Mouse (Mus musculus) CD4-positive helper T cell, adult 2 months (primary cell): ENCODE data around the gene Myzap.
"Not testable (repeated sequence)": the region's sequence is repeated elsewhere in the genome, so short reads cannot be mapped to it uniquely, and the experiment has no call there.

Source experiments
- DNase-seq: peaks from one replicate; pipeline ENCODE4 v3.0.0-alpha.2; 2012; ENCODE audit warnings: low read depth, missing footprints, low spot score

The Myzap gene

DNA sequence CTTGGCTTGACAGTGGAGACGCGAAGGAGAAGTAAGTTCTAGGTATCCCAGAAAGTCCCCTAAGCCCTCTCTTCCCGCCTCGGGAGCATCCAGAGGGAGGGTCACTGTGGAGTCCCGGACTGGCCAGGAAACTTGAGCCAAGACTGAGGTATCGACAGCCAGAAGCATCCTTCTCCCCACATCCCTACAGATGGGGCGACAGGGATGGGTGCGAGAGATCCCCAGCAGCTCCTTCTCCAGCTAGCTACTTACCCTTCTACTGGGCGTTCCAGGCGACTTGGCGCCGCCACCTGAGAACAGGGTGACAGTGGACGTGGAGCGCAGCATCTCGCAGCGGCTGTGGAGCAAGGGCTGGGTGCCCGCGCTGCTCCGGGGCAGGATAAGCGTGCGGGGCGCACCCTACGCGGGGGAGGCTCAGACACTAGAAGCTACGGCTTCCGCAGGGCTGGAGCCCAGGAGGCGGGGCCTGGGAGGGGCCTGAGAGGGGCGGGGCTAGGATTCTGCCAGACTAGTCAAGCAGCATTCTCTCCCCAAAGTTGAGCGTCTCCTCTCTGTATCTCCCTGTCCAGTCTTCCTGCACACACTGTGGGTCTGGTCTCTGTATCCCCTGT is at the start of gene Myzap:
TSS of gene Myzap (minus strand) at position 423 of the 611 bp plus-strand sequence.
- peak; percentile 86 for DNase-seq

- no peak for DNase-seq
Measured at GRCm38 (mm10) chr9:71640361-71640927, 48.3 kb upstream of the Myzap start.

GRCm38 (mm10) chr9:71638198-71638597 is 46.0 kb upstream of the Myzap start:
- no peak for DNase-seq

DNA sequence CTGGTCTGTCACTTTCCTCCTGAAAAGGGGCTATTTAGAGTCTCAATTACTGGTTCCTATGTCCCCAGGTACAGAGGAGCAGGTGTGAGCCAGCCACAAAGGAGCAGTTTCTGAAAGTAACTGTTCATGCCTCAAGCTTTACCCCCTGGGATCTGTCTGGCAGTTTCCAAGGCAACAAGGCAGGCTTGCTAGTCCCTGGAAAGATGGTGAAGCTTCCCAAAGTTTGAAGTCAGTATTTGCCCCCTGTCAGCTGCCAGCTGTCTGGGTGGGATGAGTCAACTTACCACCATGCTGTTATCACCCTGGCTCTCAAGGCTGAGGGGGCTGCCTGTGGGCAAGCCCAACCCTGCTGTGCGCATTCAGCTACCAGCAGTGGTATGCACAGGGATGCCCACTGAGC is 44.7 kb upstream of the Myzap start:
- no peak for DNase-seq

DNA sequence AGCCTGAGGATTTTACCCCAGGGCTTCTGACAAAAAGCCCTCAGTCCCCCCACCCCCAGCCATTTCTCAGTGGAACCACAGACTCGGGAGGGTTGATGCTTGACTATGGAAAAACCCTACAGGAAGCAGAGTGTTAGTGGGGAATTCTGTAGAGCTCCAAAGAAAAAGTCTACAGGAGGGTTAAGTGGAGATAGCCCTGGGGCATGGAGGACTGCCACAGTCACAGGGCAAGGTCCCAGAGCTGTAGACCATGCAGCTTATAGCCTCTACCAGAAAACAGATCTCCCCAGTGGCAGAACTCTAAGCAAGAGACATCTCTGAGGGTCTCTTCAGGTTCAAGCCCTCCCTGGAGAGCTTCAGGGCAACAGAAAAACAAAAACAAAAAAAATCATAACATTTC is 43.5 kb upstream of the Myzap start:
- no peak for DNase-seq

DNA sequence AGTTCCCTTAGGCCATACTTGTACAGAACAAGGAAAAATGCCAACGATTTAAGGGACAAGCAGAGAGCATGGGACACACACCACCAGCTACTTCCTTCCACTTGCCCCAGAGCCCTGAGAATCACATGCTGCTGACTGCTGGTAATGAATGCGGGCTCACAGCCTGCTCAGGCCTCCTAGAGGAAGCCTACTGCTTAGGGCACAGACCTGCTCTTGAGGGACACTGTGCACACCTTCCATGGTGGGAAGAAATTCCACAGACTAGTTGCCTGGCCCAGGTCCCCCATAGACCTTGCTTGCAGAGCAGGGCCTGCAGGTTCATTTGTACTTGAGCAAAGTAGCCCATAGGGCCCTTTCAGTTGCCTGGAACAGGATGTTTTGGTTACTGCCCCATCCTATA is 42.8 kb upstream of the Myzap start:
- no peak for DNase-seq

GRCm38 (mm10) chr9:71628921-71629320 is 36.8 kb upstream of the Myzap start:
- DNase-seq = no peak

GRCm38 (mm10) chr9:71628286-71628685 is 36.1 kb upstream of the Myzap start:
- DNase-seq = no peak

DNA sequence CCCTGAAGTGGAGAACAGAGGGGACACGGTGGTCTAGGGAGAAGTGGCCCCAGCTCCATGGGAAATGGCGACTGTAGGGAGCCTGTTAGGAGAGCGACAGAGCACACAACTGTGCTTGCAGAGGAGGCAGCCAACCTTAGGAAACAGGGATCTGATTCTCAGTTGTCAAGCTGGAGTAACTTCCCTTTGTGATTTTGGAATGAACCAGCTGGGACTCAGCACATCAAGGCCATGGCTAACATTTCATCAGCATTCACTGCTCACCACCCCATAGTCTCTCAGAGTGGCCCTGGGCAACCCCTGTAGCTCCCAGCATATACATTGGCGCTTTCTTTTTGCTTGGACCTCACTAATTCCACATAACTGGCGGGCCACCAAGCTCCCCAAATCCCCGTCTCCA is 33.8 kb upstream of the Myzap start:
- DNase-seq = no peak

DNA sequence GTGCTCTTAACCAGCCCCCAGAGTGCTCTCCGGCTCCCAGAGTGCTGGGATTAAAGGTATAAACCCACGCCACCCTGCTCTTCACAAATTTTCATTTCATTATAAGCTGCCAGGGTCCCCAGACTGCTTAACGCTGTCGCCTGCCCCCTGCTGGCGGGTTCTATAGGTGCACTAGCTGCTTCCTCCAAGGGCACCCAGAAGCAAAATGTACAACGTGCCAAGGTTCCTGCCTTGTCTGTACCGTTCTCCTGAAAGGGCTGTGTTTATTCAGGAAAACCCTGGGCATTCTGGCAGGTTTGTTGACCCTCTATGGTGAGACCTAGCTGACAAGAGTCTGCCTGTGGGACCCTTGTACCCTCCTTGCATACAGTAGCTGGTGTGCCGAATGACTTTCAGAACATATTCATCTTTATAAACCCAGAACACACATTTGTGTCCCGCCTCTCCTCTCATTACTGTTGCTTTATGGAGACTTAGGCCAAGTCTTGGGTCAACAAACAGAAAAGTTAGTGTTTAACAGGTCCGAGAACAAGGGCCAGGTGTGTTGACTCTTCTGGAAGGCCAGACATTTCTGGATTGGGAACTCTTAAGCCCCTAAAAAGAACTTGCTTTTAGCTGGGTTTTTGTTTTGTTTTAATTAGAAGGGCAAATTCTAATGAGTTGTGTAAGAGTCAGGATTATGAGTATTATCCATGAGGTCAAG is 32.8 kb upstream of the Myzap start:
- DNase-seq = peak; percentile 45

DNA sequence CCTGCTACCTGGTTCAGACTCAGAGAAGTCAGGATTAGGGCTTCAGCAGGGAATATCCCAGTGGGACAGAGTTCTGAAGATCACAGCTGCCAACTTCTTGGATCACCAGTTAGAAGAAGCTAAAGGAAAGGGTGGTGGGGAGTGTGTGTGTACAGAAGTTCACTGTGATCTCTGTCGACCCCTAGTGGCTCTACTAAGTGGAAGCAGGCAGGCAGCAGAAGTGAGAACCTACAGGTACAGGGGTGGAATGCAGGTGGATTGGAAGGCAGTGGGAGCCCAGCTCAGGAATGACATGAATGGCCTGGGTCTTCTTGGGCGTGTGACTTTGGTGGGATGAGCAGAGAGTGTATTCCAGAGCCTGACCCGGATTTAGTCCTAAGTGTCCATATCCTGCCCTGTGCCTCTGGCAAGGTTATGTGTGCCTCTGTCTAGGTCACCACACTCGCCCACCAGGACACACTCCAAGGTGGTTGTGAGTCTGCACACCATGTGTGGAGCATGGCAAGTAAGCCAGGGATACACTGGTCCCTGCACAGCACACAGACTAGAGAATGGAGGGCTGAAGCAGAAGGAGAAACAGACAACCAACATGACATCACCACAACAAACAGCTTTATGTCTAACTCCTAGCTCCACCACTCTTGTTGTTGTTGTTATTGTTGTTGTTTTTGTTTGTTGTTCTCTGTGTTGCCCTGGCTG is 31.9 kb upstream of the Myzap start:
- peak; percentile 56 for DNase-seq

GRCm38 (mm10) chr9:71622593-71622992 is 30.4 kb upstream of the Myzap start:
- no peak for DNase-seq

- DNase-seq = no peak
Measured at GRCm38 (mm10) chr9:71621968-71622367, 29.8 kb upstream of the Myzap start.

GRCm38 (mm10) chr9:71620116-71620515 is 28.0 kb upstream of the Myzap start:
- DNase-seq = not testable (repeated sequence)

DNA sequence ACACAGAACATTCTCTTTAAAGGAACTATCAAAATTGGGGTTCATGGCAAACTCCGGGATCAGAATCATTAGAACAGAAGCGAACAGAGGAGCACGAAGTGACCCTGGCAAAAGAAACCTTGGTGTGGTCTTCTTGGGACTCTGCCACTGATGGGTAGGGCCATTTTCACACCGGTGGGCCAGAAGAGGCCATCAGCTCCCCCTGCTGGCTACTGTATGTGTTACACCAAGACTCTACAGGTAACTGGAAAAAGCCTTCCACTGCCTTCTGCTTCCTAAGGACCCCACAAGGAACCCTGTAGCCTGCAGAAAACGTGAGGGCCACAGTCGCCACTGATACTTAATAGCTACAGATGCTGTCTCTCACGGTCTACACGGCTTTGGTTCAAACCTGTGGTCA is 25.2 kb upstream of the Myzap start:
- DNase-seq = peak; percentile 42

GRCm38 (mm10) chr9:71616185-71616584 is 24.0 kb upstream of the Myzap start:
- peak; percentile 65 for DNase-seq

- DNase-seq = no peak
Measured at GRCm38 (mm10) chr9:71614643-71615042, 22.5 kb upstream of the Myzap start.

- DNase-seq = peak; percentile 17
Measured at GRCm38 (mm10) chr9:71612981-71613380, 20.8 kb upstream of the Myzap start.

GRCm38 (mm10) chr9:71611876-71612275 is 19.7 kb upstream of the Myzap start:
- no peak for DNase-seq

DNA sequence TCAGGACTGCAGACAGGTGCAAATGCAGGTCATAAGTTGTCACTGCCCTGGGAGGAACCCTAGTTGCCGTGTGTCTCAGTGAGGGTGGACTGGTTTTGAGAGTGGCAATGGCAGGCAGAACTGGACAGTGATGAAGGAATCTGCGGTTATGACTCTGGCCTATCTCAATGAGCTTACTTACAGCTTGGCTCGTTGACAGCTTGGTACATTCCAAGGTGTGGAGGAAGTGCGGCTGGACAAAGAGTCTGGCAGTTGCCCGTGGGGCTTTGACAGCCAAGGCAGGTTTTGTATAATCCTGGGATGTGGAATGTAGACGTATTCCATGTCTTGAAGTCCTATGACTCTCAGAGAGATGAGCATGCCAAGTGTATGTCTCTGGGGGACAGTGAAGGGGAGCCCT is 16.9 kb upstream of the Myzap start:
- no peak for DNase-seq

DNA sequence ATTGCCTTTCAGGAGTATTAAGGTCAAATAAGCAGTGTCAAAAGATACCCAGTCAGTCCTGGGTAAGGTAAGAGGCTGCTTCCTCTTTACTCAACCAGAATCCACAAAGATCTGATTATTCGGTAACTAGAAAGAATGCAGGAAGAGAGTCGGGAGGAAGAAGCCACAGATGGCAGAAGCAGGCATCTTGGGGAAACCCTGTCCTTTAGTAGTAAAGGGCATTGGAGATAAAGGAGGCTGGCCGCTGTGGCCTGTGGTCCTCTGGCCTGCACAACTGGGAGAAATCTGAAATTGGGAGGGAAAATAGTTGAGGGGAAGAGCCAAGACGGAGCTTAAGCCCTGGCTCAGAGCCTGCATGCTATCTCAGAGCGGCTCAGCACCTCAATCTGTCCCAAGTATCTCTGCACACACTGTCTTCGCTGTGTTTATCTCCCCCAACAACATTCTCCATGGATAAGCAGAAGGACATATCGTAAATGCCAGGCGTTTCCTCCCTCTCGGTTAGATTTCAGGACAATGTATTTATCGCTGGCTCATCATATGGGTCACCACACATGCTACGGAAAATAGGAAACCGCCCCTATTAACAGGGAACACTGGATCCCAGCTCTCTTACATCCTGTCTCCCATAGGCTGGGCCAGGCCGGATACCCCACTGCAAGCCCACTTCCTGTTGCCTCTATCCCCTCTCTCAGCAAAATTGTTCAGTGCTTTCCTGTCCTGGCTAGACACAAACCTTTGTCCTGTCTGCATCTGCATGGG is 14.3 kb upstream of the Myzap start:
- no peak for DNase-seq
